Mouse (Mus musculus): ENCODE measurements around the gene Exoc6b. TPM values are rescaled to one million over a fixed set of nuclear protein-coding genes. Genes with fewer than 3 reads are reported as not detected.

The Exoc6b gene
- polyA plus RNA-seq, 1 experiment from 2014 or later: 41.6 TPM

DNA sequence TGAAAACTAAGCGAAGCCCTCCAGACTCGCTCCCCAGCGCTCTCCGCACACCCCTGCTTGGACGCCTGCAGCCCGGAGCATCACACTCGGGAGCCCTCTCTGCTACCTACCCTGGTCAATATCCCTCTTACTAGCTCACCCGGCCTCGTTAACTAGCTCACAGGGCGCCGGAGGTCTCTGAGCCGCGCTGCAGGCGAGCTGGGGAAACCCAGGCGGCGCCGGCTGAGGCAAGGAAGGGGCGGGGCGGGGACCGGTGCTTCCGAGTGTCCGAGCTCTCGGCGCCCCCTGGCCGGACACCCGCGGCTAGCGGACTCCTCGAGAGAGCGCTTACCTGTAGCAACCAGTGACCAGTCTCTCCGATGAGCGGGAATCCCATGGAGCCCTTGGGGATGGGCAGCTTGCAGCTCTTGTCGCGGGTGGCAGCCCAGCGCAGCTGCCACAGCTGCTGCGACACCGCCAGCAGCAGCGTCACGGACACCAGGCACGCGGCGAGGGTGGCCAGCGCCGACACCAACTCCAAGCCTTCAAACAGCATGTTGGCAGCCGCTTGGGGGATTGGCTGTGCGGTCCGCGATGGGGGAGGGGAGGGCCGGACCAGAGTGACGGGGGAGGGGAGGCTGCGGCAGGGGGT lies 481.7 kb downstream of the Exoc6b start:
- peak overlapping the region; percentile 41 for H3K9ac ChIP-seq (ENCODE audit: low read length)
- H3K27ac ChIP-seq (ENCODE audit: low read depth, low read length): no peak overlapping the region
- DNase-seq (ENCODE audit: low spot score) (peak; percentile 70), ATAC-seq (ENCODE audit: insufficient read depth, low FRiP score, low TSS enrichment) (no peak)
- H3K27me3 ChIP-seq (ENCODE audit: control insufficient read depth, insufficient read depth, low read length): peaks cover 71% of the 10 kb centered on the region
- H3K4me3 ChIP-seq (ENCODE audit: low read depth, low read length): peak overlapping the region; percentile 38
- no peaks in the 10 kb centered on the region; the same call in 1 of the 2 replicates for H3K36me3 ChIP-seq (ENCODE audit: control insufficient read depth, insufficient read depth, low read length)
- H3K9me3 ChIP-seq (ENCODE audit: control insufficient read depth, low read length): no peaks in the 10 kb centered on the region
- peak overlapping the region; percentile 92 for H3K4me2 ChIP-seq (ENCODE audit: low read depth)
- peaks cover 37% of the 10 kb centered on the region for H3K4me1 ChIP-seq (ENCODE audit: control insufficient read depth, insufficient read depth, low read length)
- under 1% methylated on average over 49 of the region's 51 CpGs for WGBS

DNA sequence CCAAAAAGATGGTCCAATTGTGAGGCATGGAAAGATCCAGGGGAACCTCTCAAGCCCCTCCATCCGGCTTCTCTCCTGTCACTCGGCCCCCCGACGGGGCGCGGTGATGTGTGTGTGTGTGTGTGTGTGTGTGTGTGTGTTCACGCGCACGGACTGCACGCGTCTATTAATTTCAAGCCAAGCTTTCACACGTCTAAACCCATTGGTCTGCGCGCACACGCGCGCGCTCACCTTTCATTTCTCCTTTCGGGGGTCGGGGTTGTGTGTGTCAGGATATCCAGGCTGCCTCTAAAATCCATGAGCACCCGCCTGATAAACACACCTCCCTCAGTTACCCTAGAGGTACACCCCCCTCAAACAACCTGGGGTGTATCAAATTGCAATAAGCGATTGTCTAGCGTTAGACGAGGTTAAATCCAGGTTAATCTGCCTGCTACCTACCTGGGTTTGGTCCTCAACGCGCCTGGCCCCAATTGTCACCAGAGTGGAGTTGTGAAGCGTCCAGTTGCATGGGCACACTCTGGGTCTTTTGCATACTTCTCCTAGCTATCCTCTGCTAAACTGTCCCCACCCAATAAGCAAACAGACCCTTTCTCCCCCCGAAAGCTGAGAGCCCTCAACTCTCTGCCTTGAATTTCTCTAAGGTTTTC lies 482.6 kb downstream of the Exoc6b start:
- H3K27me3 ChIP-seq (ENCODE audit: control insufficient read depth, insufficient read depth, low read length): peaks cover 80% of the 10 kb centered on the region
- no peak overlapping the region for H3K27ac ChIP-seq (ENCODE audit: low read depth, low read length)
- H3K9ac ChIP-seq (ENCODE audit: low read length): no peak overlapping the region
- WGBS: 2% methylated on average over 28 of the region's 28 CpGs
- no peaks in the 10 kb centered on the region for H3K9me3 ChIP-seq (ENCODE audit: control insufficient read depth, low read length)
- DNase-seq (ENCODE audit: low spot score): peak; percentile 26
- H3K4me3 ChIP-seq (ENCODE audit: low read depth, low read length): peak overlapping the region; percentile 38
- H3K4me1 ChIP-seq (ENCODE audit: control insufficient read depth, insufficient read depth, low read length): peaks cover 38% of the 10 kb centered on the region
- peak overlapping the region; percentile 92 for H3K4me2 ChIP-seq (ENCODE audit: low read depth)
- H3K36me3 ChIP-seq (ENCODE audit: control insufficient read depth, insufficient read depth, low read length): no peaks in the 10 kb centered on the region; the same call in 1 of the 2 replicates
- ATAC-seq (ENCODE audit: insufficient read depth, low FRiP score, low TSS enrichment): no peak

DNA sequence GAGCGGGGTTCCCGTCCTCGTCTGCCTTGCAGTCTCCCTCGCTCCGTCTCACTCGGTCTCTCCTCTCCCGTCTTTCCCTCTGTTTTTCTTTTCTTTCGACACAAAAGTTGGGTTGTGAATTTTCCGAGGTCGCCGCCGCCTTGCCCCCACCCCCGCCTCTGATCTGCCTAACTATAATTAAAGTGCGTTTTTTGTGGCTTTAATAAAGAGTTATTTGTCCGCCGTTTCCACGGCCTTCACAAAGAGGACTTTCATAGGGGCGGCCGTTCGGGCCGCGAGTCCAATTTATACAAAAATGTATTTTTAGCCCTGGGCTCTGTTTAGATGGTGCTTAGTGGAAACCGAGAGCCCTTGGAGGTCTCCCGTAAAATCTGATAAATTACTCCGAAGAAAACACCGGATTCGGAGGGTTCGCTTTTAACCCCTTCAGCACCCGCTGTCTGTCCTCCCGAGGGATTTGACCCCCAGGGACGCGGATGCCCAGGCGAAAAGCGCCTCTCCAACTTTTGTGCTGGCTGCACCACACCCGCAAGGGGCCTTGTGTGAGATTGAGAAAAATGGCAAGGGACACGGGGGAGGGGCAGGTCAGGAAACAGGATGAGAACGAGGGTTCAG lies 483.5 kb downstream of the Exoc6b start:
- Histone ChIP-seq H3K9me3 (ENCODE audit: control insufficient read depth, low read length) (no peaks in the 10 kb centered on the region), H3K36me3 (ENCODE audit: control insufficient read depth, insufficient read depth, low read length) (no peaks in the 10 kb centered on the region; the same call in 1 of the 2 replicates), H3K9ac (ENCODE audit: low read length) (0 out of 2 replicates have a peak overlapping the region, but pooled peaks have one; percentile 27), H3K4me2 (ENCODE audit: low read depth) (peak overlapping the region; percentile 51), H3K27me3 (ENCODE audit: control insufficient read depth, insufficient read depth, low read length) (peaks cover 89% of the 10 kb centered on the region), H3K27ac (ENCODE audit: low read depth, low read length) (no peak overlapping the region), H3K4me3 (ENCODE audit: low read depth, low read length) (peak overlapping the region; percentile 38), H3K4me1 (ENCODE audit: control insufficient read depth, insufficient read depth, low read length) (peaks cover 38% of the 10 kb centered on the region)
- ATAC-seq (ENCODE audit: insufficient read depth, low FRiP score, low TSS enrichment) (no peak), DNase-seq (ENCODE audit: low spot score) (peak; percentile 48)
- WGBS: under 1% methylated on average over 36 of the region's 37 CpGs

DNA sequence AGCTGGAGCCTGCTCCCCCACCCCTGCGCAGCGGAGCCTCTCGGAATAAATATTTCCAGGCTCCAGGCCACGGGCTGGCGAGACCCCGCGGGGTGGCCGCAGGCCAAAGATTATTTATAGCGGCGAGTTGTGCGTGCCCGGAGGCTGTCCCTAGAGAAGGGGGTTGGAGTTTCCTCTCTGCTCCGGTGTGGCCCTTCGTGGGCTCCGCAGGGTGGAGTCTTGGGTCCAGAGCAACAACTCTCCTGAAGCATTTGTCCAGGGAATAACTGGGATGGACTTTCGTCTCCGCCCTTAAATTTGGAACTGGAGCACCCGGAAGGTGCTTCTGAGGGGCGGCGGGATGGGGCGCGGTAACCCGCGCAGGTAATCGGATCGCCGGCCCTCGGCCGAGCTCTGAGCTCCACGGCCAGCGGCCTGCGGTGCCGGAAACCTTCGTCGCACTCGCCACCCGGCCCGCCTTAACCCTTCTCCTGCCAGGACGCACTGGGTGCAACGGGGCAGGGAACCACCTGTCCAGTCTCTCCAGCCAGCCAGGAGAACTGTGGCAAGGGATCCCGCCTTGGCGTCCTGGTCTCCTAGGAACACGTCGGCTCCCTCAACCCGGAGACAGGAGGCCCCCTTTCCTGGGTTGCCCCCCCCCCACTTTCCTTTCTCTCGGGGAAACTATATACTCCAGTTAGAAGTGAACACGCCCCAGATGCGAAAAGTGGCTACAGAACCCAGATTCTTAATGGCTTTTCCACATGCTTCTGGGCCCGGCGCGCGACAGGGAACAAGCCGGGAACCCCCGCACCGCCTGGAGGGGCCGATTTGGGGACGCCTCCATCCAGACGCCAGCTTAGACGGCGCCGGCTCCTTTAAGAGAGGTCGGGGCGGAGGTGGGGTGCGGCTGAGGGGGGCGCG lies 484.3 kb downstream of the Exoc6b start:
- Histone ChIP-seq H3K9ac (ENCODE audit: low read length) (no peak overlapping the region), H3K4me2 (ENCODE audit: low read depth) (peak overlapping the region; percentile 51), H3K36me3 (ENCODE audit: control insufficient read depth, insufficient read depth, low read length) (no peaks in the 10 kb centered on the region; the same call in 1 of the 2 replicates), H3K4me3 (ENCODE audit: low read depth, low read length) (peak overlapping the region; percentile 38), H3K27me3 (ENCODE audit: control insufficient read depth, insufficient read depth, low read length) (peaks cover 95% of the 10 kb centered on the region), H3K4me1 (ENCODE audit: control insufficient read depth, insufficient read depth, low read length) (peaks cover 36% of the 10 kb centered on the region), H3K9me3 (ENCODE audit: control insufficient read depth, low read length) (no peaks in the 10 kb centered on the region), H3K27ac (ENCODE audit: low read depth, low read length) (no peak overlapping the region)
- DNase-seq (ENCODE audit: low spot score): peak; percentile 53
- ATAC-seq (ENCODE audit: insufficient read depth, low FRiP score, low TSS enrichment): no peak
- WGBS: under 1% methylated on average over 63 of the region's 66 CpGs

DNA sequence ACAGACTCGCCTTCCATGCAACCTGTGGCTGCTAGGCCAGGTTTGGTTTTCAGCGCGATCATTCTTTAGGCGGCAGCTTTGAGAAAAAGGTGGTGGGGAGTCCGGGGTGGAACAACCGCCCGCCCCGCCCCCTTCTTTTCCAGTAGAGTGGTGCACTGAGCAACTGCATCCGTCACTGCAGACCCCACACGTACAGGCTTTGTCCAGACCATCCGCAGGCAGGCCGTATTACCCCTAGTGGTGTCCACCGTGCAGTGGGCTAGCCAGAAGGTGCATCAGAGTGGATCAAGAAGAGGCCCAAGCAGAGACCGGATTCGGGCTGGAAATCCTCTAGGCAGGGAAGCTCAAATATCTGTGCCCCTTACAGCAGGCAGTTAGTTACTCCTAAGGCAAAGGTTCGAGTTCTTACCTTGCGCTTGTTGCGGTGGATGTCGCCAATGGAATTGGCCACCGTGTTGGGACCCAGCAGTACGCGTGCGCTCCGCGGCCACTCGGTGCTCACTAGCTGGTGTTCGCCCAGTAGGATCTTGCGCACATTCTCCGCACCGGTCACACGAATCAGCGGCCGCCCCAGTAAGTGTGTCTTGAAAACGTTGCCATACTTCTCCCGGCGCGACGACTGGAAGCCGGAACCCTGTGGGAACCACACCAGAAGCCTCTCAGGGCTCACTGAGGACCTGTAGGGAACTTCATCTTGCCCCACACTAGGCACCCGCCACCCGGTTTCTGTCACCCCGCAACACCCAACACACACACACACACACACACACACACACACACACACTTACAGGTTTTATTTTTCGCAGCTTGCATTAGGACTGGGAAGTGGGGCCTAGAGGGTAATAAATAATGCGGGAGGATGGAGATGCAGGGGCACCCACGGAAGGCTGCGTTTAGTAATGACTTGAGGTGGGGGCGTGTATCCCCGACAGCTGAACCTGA lies 485.2 kb downstream of the Exoc6b start:
- no peaks in the 10 kb centered on the region for H3K9me3 ChIP-seq (ENCODE audit: control insufficient read depth, low read length)
- peak overlapping the region; percentile 38 for H3K4me3 ChIP-seq (ENCODE audit: low read depth, low read length)
- peaks cover 94% of the 10 kb centered on the region for H3K27me3 ChIP-seq (ENCODE audit: control insufficient read depth, insufficient read depth, low read length)
- under 1% methylated on average over 48 of the region's 48 CpGs for WGBS
- H3K9ac ChIP-seq (ENCODE audit: low read length): no peak overlapping the region
- H3K4me1 ChIP-seq (ENCODE audit: control insufficient read depth, insufficient read depth, low read length): peaks cover 33% of the 10 kb centered on the region
- H3K36me3 ChIP-seq (ENCODE audit: control insufficient read depth, insufficient read depth, low read length): no peaks in the 10 kb centered on the region; the same call in 1 of the 2 replicates
- peak; percentile 61 for DNase-seq (ENCODE audit: low spot score)
- ATAC-seq (ENCODE audit: insufficient read depth, low FRiP score, low TSS enrichment): 0 out of 2 replicates have a peak, but pooled peaks have one; percentile 25
- H3K27ac ChIP-seq (ENCODE audit: low read depth, low read length): no peak overlapping the region
- peak overlapping the region; percentile 51 for H3K4me2 ChIP-seq (ENCODE audit: low read depth)

DNA sequence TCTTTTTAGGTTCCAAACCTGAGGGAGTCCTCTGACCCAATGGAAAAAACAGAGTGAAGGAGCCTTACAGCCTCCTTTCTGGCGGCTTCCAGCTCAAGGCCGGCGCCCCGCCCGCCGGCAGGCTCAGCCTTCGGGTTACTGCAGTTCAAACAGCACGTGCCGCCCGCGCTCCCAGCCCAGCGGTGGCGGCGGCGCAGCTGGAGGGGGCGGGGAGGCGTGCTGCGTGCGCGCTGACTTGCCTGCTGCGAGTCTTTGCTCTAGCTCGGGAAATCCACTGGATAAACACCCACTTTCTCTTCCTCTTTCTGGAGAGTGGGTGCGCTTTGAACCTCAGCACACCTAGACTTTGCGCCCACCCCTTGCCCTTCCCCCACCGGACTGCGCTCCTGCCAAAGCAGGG lies 485.9 kb downstream of the Exoc6b start:
- no peaks in the 10 kb centered on the region for H3K9me3 ChIP-seq (ENCODE audit: control insufficient read depth, low read length)
- H3K27me3 ChIP-seq (ENCODE audit: control insufficient read depth, insufficient read depth, low read length): peaks cover 87% of the 10 kb centered on the region
- no peak overlapping the region for H3K27ac ChIP-seq (ENCODE audit: low read depth, low read length)
- ATAC-seq (ENCODE audit: insufficient read depth, low FRiP score, low TSS enrichment) (no peak), DNase-seq (ENCODE audit: low spot score) (peak; percentile 83)
- peaks cover 33% of the 10 kb centered on the region for H3K4me1 ChIP-seq (ENCODE audit: control insufficient read depth, insufficient read depth, low read length)
- H3K4me2 ChIP-seq (ENCODE audit: low read depth): peak overlapping the region; percentile 51
- under 1% methylated on average over 26 of the region's 26 CpGs for WGBS
- no peak overlapping the region for H3K9ac ChIP-seq (ENCODE audit: low read length)
- H3K36me3 ChIP-seq (ENCODE audit: control insufficient read depth, insufficient read depth, low read length): no peaks in the 10 kb centered on the region; the same call in 1 of the 2 replicates
- H3K4me3 ChIP-seq (ENCODE audit: low read depth, low read length): peak overlapping the region; percentile 7; the same call in 1 of the 2 replicates

DNA sequence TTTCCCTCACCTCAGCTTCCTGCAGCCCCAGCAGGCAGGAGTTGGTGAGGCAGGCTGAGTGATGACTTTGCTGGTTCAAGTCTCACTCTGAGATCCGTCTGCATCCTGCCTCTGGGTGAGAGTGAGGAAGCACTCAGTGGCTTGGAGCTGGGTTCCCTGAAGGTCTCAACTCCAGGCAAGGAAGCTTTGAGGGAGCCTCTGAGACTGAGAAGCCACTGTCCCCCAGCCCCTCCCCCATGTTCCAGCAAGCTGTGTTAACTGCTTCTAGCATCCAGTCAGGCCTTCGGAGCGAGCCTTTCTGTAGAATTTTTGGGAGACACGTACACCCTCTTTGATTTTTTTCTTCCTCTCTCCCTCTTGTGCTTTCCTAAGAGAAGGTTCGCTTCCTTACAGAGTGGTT lies 486.5 kb downstream of the Exoc6b start:
- H3K27ac ChIP-seq (ENCODE audit: low read depth, low read length): no peak overlapping the region
- DNase-seq (ENCODE audit: low spot score): no peak
- no peaks in the 10 kb centered on the region for H3K9me3 ChIP-seq (ENCODE audit: control insufficient read depth, low read length)
- H3K27me3 ChIP-seq (ENCODE audit: control insufficient read depth, insufficient read depth, low read length): peaks cover 85% of the 10 kb centered on the region
- no peaks in the 10 kb centered on the region; the same call in 1 of the 2 replicates for H3K36me3 ChIP-seq (ENCODE audit: control insufficient read depth, insufficient read depth, low read length)
- 12% methylated on average over 5 of the region's 5 CpGs for WGBS
- no peak overlapping the region for H3K9ac ChIP-seq (ENCODE audit: low read length)
- no peak for ATAC-seq (ENCODE audit: insufficient read depth, low FRiP score, low TSS enrichment)
- no peak overlapping the region; the same call in 1 of the 2 replicates for H3K4me2 ChIP-seq (ENCODE audit: low read depth)
- peaks cover 30% of the 10 kb centered on the region for H3K4me1 ChIP-seq (ENCODE audit: control insufficient read depth, insufficient read depth, low read length)
- H3K4me3 ChIP-seq (ENCODE audit: low read depth, low read length): no peak overlapping the region
